Mouse (Mus musculus): ENCODE data around the gene Banp. TPM values are rescaled to one million over a fixed set of nuclear protein-coding genes. Genes with fewer than 3 reads are reported as not detected.

Gene Banp
- total RNA-seq (2023), result 10 to 100 TPM; 25.6 to 39.0 TPM

GRCm38 (mm10) chr8:121949222-121949800, at the start of gene Banp:
TSS of gene Banp (plus strand) at chr8:121949750.

GRCm38 (mm10) chr8:121907587-121908248, 41.8 kb upstream of the Banp start, which contains the start of gene Slc7a5:
TSS of gene Slc7a5 (minus strand) at chr8:121907694.

GRCm38 (mm10) chr8:121944831-121945230, 4.7 kb upstream of the Banp start, which contains the start of gene Car5a:
TSS of gene Car5a (minus strand) at chr8:121944904.

Other genes with a start within 250 kb of the Banp start
- not detected for gene Jph3, start 220.1 kb upstream of the Banp start, total RNA-seq (2023)
- 10 to 100 TPM; 38.4 to 41.2 TPM for gene Klhdc4, start 120.2 kb upstream of the Banp start, total RNA-seq (2023)
- gene Slc7a5, start 42.1 kb upstream of the Banp start, total RNA-seq (2023), result 10 to 100 TPM; 20.6 to 21.4 TPM
- gene Car5a, start 4.8 kb upstream of the Banp start, total RNA-seq (2023), result under 1 TPM in 1 of 2 experiments, not detected in 1; 0.28 TPM

Data from neutrophil, adult 83 days (primary cell).